Mouse (Mus musculus) MEL (cell line): ENCODE data around the gene Kdm5a. TPM values are rescaled to one million over a fixed set of nuclear protein-coding genes. Genes with fewer than 3 reads are reported as not detected.

ENCODE experiments used
- DNase-seq: peaks from one replicate; pipeline ENCODE4 v3.0.0; 2011; ENCODE audit warnings: low read depth, low spot score
- H3K27ac ChIP-seq: 2 replicates; pipeline ENCODE4 v1.5.1; 2012; ENCODE audit warnings: low read depth, mild to moderate bottlenecking, control low read depth, low read length, moderate library complexity; ENCODE audit not compliant: control insufficient read depth
- H3K27me3 ChIP-seq, 2 experiments: fragments of 150-350 bp in 1 of 2; sonication (generic) in 1 of 2; 2 replicates each; pipeline ENCODE4 v1.6.1; 2012; ENCODE audit warnings: low read length in 2 of 2, mild to moderate bottlenecking in 2 of 2, improper control_type of control experiment in 1 of 2, moderate library complexity in 1 of 2; ENCODE audit not compliant: insufficient read depth in 2 of 2, control insufficient read depth in 1 of 2
- H3K36me3 ChIP-seq, 2 experiments: 2 replicates each; pipeline ENCODE4 v1.6.1; 2012 to 2014; ENCODE audit warnings: low read length in 2 of 2, improper control_type of control experiment in 1 of 2, inconsistent platforms in 1 of 2, mild to moderate bottlenecking in 1 of 2; ENCODE audit not compliant: insufficient read depth in 2 of 2, control insufficient read depth in 1 of 2
- H3K4me1 ChIP-seq, 2 experiments: fragments of 150-350 bp in 1 of 2; sonication (generic) in 1 of 2; 2 replicates each; pipeline ENCODE4 v1.6.1; 2012; ENCODE audit warnings: low read length in 2 of 2, improper control_type of control experiment in 1 of 2, mild to moderate bottlenecking in 1 of 2; ENCODE audit not compliant: insufficient read depth in 2 of 2, control insufficient read depth in 1 of 2
- H3K4me3 ChIP-seq, 2 experiments: fragments of 150-350 bp in 1 of 2; sonication (generic) in 1 of 2; 2 replicates each; pipeline ENCODE4 v1.5.1; 2012; ENCODE audit warnings: low read depth in 2 of 2, low read length in 2 of 2, mild to moderate bottlenecking in 2 of 2, moderate library complexity in 2 of 2, control low read depth in 1 of 2, improper control_type of control experiment in 1 of 2; ENCODE audit not compliant: control insufficient read depth in 1 of 2, insufficient read depth in 1 of 2
- H3K79me2 ChIP-seq: 2 replicates; pipeline ENCODE4 v1.6.1; 2012; ENCODE audit warnings: mild to moderate bottlenecking, low read length, moderate library complexity; ENCODE audit not compliant: control insufficient read depth, poor library complexity, insufficient read depth
- H3K9ac ChIP-seq: 2 replicates; pipeline ENCODE4 v1.6.1; 2012; ENCODE audit warnings: low read depth, mild to moderate bottlenecking, control low read depth, low read length, moderate library complexity; ENCODE audit not compliant: control insufficient read depth, poor library complexity, severe bottlenecking
- H3K9me3 ChIP-seq: fragments of 150-350 bp; sonication (generic); replicated peaks from 2 replicates; pipeline ENCODE4 v1.6.1; 2012; ENCODE audit warnings: mild to moderate bottlenecking, low read length, improper control_type of control experiment, moderate library complexity; ENCODE audit not compliant: insufficient read depth
- BHLHE40 ChIP-seq: IDR thresholded peaks from 2 replicates; pipeline ENCODE4 v1.6.1; 2012; ENCODE audit warnings: low read depth, mild to moderate bottlenecking, inconsistent platforms, low read length, improper control_type of control experiment, borderline replicate concordance
- CHD1 ChIP-seq: IDR thresholded peaks from 2 replicates; pipeline ENCODE4 v1.6.1; 2012; ENCODE audit warnings: low read depth, mild to moderate bottlenecking, inconsistent platforms, low read length, improper control_type of control experiment
- CHD2 ChIP-seq: IDR thresholded peaks from 2 replicates; pipeline ENCODE4 v1.6.1; 2011; ENCODE audit warnings: low read length, improper control_type of control experiment
- CTCF ChIP-seq, 3 experiments: IDR thresholded peaks in 2 of 3; conservative IDR thresholded peaks in 1 of 3; 2 replicates each; pipeline ENCODE4 v1.5.1; 2011 to 2012; ENCODE audit warnings: low read length in 3 of 3, low read depth in 2 of 3, mild to moderate bottlenecking in 2 of 3, improper control_type of control experiment in 1 of 3, inconsistent platforms in 1 of 3, mixed read lengths in 1 of 3, moderate library complexity in 1 of 3; ENCODE audit not compliant: control insufficient read depth in 1 of 3, insufficient read depth in 1 of 3, poor library complexity in 1 of 3, severe bottlenecking in 1 of 3
- E2F4 ChIP-seq: IDR thresholded peaks from 2 replicates; pipeline ENCODE4 v1.6.1; 2011; ENCODE audit warnings: low read depth, low read length, improper control_type of control experiment, borderline replicate concordance
- ELF1 ChIP-seq: IDR thresholded peaks from 2 replicates; pipeline ENCODE4 v1.6.1; 2014; ENCODE audit warnings: low read depth, mild to moderate bottlenecking, inconsistent platforms, low read length, improper control_type of control experiment, moderate library complexity
- EP300 ChIP-seq, 2 experiments: IDR thresholded peaks; 2 replicates each; pipeline ENCODE4 v1.6.1; 2011; ENCODE audit warnings: improper control_type of control experiment in 2 of 2, low read length in 2 of 2, low read depth in 1 of 2, mild to moderate bottlenecking in 1 of 2
- ETS1 ChIP-seq: IDR thresholded peaks from 2 replicates; pipeline ENCODE4 v1.6.1; 2012; ENCODE audit warnings: low read depth, mild to moderate bottlenecking, inconsistent platforms, low read length, improper control_type of control experiment, moderate library complexity
- GATA1 ChIP-seq: IDR thresholded peaks from 2 replicates; pipeline ENCODE4 v1.6.1; 2011; ENCODE audit warnings: low read depth, low read length, improper control_type of control experiment
- HCFC1 ChIP-seq: IDR thresholded peaks from 2 replicates; pipeline ENCODE4 v1.6.1; 2012; ENCODE audit warnings: low read depth, mild to moderate bottlenecking, inconsistent platforms, low read length, improper control_type of control experiment, moderate library complexity
- JUND ChIP-seq: IDR thresholded peaks from 2 replicates; pipeline ENCODE4 v1.6.1; 2011; ENCODE audit warnings: low read depth, mild to moderate bottlenecking, improper control_type of control experiment, low read length
- KAT2A ChIP-seq: conservative IDR thresholded peaks from 2 replicates; pipeline ENCODE4 v1.6.1; 2012; ENCODE audit warnings: low read depth, low read length, improper control_type of control experiment, inconsistent platforms
- MAFK ChIP-seq: IDR thresholded peaks from 2 replicates; pipeline ENCODE4 v1.6.1; 2011; ENCODE audit warnings: low read depth, mild to moderate bottlenecking, low read length, improper control_type of control experiment, borderline replicate concordance
- MAX ChIP-seq: IDR thresholded peaks from 2 replicates; pipeline ENCODE4 v1.6.1; 2011; ENCODE audit warnings: low read length, improper control_type of control experiment
- MYC ChIP-seq: IDR thresholded peaks from 2 replicates; pipeline ENCODE4 v1.6.1; 2011; ENCODE audit warnings: low read depth, mild to moderate bottlenecking, low read length, improper control_type of control experiment, moderate library complexity
- NRF1 ChIP-seq: IDR thresholded peaks from 2 replicates; pipeline ENCODE4 v1.6.1; 2014; ENCODE audit warnings: low read depth, mild to moderate bottlenecking, inconsistent platforms, low read length, improper control_type of control experiment, moderate library complexity; ENCODE audit not compliant: poor library complexity, insufficient read depth, severe bottlenecking
- POLR2A ChIP-seq, 2 experiments: IDR thresholded peaks; 2 replicates each; pipeline ENCODE4 v1.6.1; 2011 to 2012; ENCODE audit warnings: low read length in 2 of 2, mild to moderate bottlenecking in 2 of 2, control low read depth in 1 of 2, improper control_type of control experiment in 1 of 2, low read depth in 1 of 2, moderate library complexity in 1 of 2; ENCODE audit not compliant: control insufficient read depth in 1 of 2, insufficient read depth in 1 of 2, poor library complexity in 1 of 2
- POLR2AphosphoS2 ChIP-seq: IDR thresholded peaks from 2 replicates; pipeline ENCODE4 v1.6.1; 2011; ENCODE audit warnings: low read length, improper control_type of control experiment
- RAD21 ChIP-seq: IDR thresholded peaks from 2 replicates; pipeline ENCODE4 v1.6.1; 2011; ENCODE audit warnings: mild to moderate bottlenecking, low read depth, low read length, improper control_type of control experiment
- RCOR1 ChIP-seq: IDR thresholded peaks from 2 replicates; pipeline ENCODE4 v1.6.1; 2012; ENCODE audit warnings: low read depth, mild to moderate bottlenecking, inconsistent platforms, low read length, improper control_type of control experiment
- SIN3A ChIP-seq: IDR thresholded peaks from 2 replicates; pipeline ENCODE4 v1.6.1; 2012; ENCODE audit warnings: low read length, improper control_type of control experiment, inconsistent platforms
- SMC3 ChIP-seq: IDR thresholded peaks from 2 replicates; pipeline ENCODE4 v1.6.1; 2011; ENCODE audit warnings: low read depth, low read length, improper control_type of control experiment
- TAL1 ChIP-seq: IDR thresholded peaks from 2 replicates; pipeline ENCODE4 v1.6.1; 2012; ENCODE audit warnings: mild to moderate bottlenecking, inconsistent platforms, low read length, moderate library complexity, mixed read lengths
- TBP ChIP-seq: IDR thresholded peaks from 2 replicates; pipeline ENCODE4 v1.8.0; 2011; ENCODE audit warnings: low read depth, low read length, improper control_type of control experiment
- UBTF ChIP-seq: IDR thresholded peaks from 2 replicates; pipeline ENCODE4 v1.6.1; 2012; ENCODE audit warnings: low read depth, mild to moderate bottlenecking, inconsistent platforms, low read length, improper control_type of control experiment, moderate library complexity, borderline replicate concordance; ENCODE audit not compliant: insufficient read depth
- USF1 ChIP-seq: IDR thresholded peaks from 2 replicates; pipeline ENCODE4 v1.6.1; 2014; ENCODE audit warnings: low read depth, mild to moderate bottlenecking, inconsistent platforms, low read length, improper control_type of control experiment, moderate library complexity
- ZC3H11A ChIP-seq: IDR thresholded peaks from 2 replicates; pipeline ENCODE4 v1.6.1; 2012; ENCODE audit warnings: low read depth, mild to moderate bottlenecking, inconsistent platforms, low read length, improper control_type of control experiment
- ZKSCAN1 ChIP-seq: IDR thresholded peaks from 2 replicates; pipeline ENCODE4 v1.6.1; 2012; ENCODE audit warnings: low read depth, mild to moderate bottlenecking, inconsistent platforms, low read length, improper control_type of control experiment, moderate library complexity
- ZMIZ1 ChIP-seq: IDR thresholded peaks from 2 replicates; pipeline ENCODE4 v1.6.1; 2012; ENCODE audit warnings: low read depth, mild to moderate bottlenecking, inconsistent platforms, low read length, improper control_type of control experiment, moderate library complexity
- ZNF384 ChIP-seq: IDR thresholded peaks from 2 replicates; pipeline ENCODE4 v1.6.1; 2012; ENCODE audit warnings: low read depth, mild to moderate bottlenecking, inconsistent platforms, low read length, improper control_type of control experiment
- polyA plus RNA-seq, 2 experiments: library from polyadenylated mRNA; stranded (reverse) in 1 of 2; unstranded in 1 of 2; fragments of >175 nt in 1 of 2; fragments of >200 nt in 1 of 2; gene quantifications; 2 replicates each; pipeline versions ENCODE4 v1.2.1 to v1.2.4; 2012; ENCODE audit warnings: low replicate concordance in 2 of 2, low read depth in 1 of 2; ENCODE audit not compliant: insufficient read length in 2 of 2, insufficient read depth in 1 of 2, missing spikeins in 1 of 2
- total RNA-seq: library from RNA; depleted of rRNA; stranded (reverse); fragments of 300-350 nt; gene quantifications from 2 replicates; pipeline ENCODE4 v1.2.3, GENCODE M21; 2012

The Kdm5a gene
- total and polyA plus RNA-seq, 3 experiments = 45.7 to 303 (median 121) TPM

- Histone ChIP-seq H3K9me3 (no peaks in the 10 kb centered on the region), H3K4me3 (peak overlapping the region; percentile 17 to 21; a peak in 3 of 4 replicates)
- peak; percentile 38 for DNase-seq
These were observed 88.6 kb downstream of the Kdm5a start for GRCm38 (mm10) chr6:120452384-120453102.

GRCm38 (mm10) chr6:120453103-120453445, 89.2 kb downstream of the Kdm5a start:
- peak; percentile 90 for DNase-seq
- peak overlapping the region; percentile 17 to 21; a peak in 3 of 4 replicates for H3K4me3 ChIP-seq
- TF ChIP-seq MAX (peak; percentile 87), POLR2AphosphoS2 (peak; percentile 35; the same call in 1 of the 2 replicates), SMC3 (no peak), MYC (peak; percentile 89), TAL1 (no peak; the same call in 1 of the 2 replicates), E2F4 (no peak), MAFK (no peak), ZNF384 (no peak), ELF1 (no peak; the same call in 1 of the 2 replicates), JUND (no peak), NRF1 (no peak), BHLHE40 (no peak), ZMIZ1 (0 out of 2 replicates have a peak, but pooled peaks have one; percentile 45), UBTF (no peak), EP300 (IDR thresholded peaks at IDR 0.05; ENCODE audit: low read depth in 1 of 2, low read length in 2 of 2) (peak; percentile 32 to 72; a peak in 3 of 4 replicates), RCOR1 (no peak), ZKSCAN1 (no peak), ZC3H11A (no peak), TBP (peak; percentile 81), CHD1 (no peak), CHD2 (no peak), ETS1 (peak; percentile 63), CTCF (IDR thresholded peaks at IDR 0.05 in 2 of 3, conservative IDR thresholded peaks at IDR 0.05 in 1 of 3; ENCODE audit: control insufficient read depth in 1 of 3, insufficient read depth in 1 of 3, low read depth in 2 of 3, low read length in 3 of 3, poor library complexity in 1 of 3, severe bottlenecking in 1 of 3) (no peak), KAT2A (no peak), SIN3A (peak; percentile 74), POLR2A (IDR thresholded peaks at IDR 0.05; ENCODE audit: control insufficient read depth in 1 of 2, insufficient read depth in 1 of 2, low read depth in 1 of 2, low read length in 2 of 2, poor library complexity in 1 of 2) (peak in 1 of 2 experiments; percentile 54; a peak in 1 of 4 replicates), GATA1 (peak; percentile 68; the same call in 1 of the 2 replicates), USF1 (no peak), HCFC1 (peak; percentile 49; the same call in 1 of the 2 replicates), RAD21 (no peak)

More at GRCm38 (mm10) chr6:120452384-120453102, 88.6 kb downstream of the Kdm5a start:
- peak overlapping the region; percentile 51 for H3K27ac ChIP-seq
- H3K79me2 ChIP-seq = no peaks in the 10 kb centered on the region
- H3K27me3 ChIP-seq = no peaks in the 10 kb centered on the region
- TF ChIP-seq ETS1 = no peak
- TF ChIP-seq GATA1 = 0 out of 2 replicates have a peak, but pooled peaks have one; percentile 15
- TF ChIP-seq, all 39 proteins: peak for 1
- peaks cover 13 to 32% of the 10 kb centered on the region in 2 experiments for H3K4me1 ChIP-seq
- peak overlapping the region; percentile 27 for H3K9ac ChIP-seq
- peaks cover 0 to 30% of the 10 kb centered on the region in 2 experiments; a peak in 2 of 4 replicates for H3K36me3 ChIP-seq

More at GRCm38 (mm10) chr6:120453103-120453445, 89.2 kb downstream of the Kdm5a start:
- Histone ChIP-seq H3K36me3 (peaks cover 0 to 30% of the 10 kb centered on the region in 2 experiments; a peak in 2 of 4 replicates), H3K4me1 (peaks cover 13 to 32% of the 10 kb centered on the region in 2 experiments), H3K79me2 (no peaks in the 10 kb centered on the region), H3K27me3 (no peaks in the 10 kb centered on the region), H3K9ac (peak overlapping the region; percentile 27), H3K9me3 (no peaks in the 10 kb centered on the region), H3K27ac (peak overlapping the region; percentile 51)
